Mouse (Mus musculus) brown adipose tissue, adult 24 weeks (tissue): Measurements from ENCODE around the gene Gemin2. TPM values are rescaled to one million over a fixed set of nuclear protein-coding genes. Genes with fewer than 3 reads are reported as not detected.
"Not testable (repeated sequence)": the region's sequence is repeated elsewhere in the genome, so short reads cannot be mapped to it uniquely, and the experiment has no call there.

Experiments
- H3K27ac ChIP-seq: fragments of 200-500 bp; replicated peaks from 2 replicates; pipeline ENCODE4 v1.5.1; 2012; ENCODE audit warnings: low read depth, mild to moderate bottlenecking, low read length
- H3K4me1 ChIP-seq: fragments of 200-500 bp; 2 replicates; pipeline ENCODE4 v1.6.1; 2012; ENCODE audit warnings: low read length, mixed read lengths; ENCODE audit not compliant: control insufficient read depth, insufficient read depth, insufficient read length
- H3K4me3 ChIP-seq: fragments of 200-500 bp; 2 replicates; pipeline ENCODE4 v1.5.1; 2012; ENCODE audit warnings: low read depth, mild to moderate bottlenecking, low read length, moderate library complexity; ENCODE audit not compliant: insufficient read depth
- polyA plus RNA-seq: library from polyadenylated mRNA; stranded (reverse); fragments of >200 nt; gene quantifications from 2 replicates; pipeline ENCODE4 v1.2.4, GENCODE M21; 2012; ENCODE audit not compliant: missing spikeins, insufficient read depth, insufficient read length

Gemin2 gene
- polyA plus RNA-seq, 1 experiment: 5.6 TPM

DNA sequence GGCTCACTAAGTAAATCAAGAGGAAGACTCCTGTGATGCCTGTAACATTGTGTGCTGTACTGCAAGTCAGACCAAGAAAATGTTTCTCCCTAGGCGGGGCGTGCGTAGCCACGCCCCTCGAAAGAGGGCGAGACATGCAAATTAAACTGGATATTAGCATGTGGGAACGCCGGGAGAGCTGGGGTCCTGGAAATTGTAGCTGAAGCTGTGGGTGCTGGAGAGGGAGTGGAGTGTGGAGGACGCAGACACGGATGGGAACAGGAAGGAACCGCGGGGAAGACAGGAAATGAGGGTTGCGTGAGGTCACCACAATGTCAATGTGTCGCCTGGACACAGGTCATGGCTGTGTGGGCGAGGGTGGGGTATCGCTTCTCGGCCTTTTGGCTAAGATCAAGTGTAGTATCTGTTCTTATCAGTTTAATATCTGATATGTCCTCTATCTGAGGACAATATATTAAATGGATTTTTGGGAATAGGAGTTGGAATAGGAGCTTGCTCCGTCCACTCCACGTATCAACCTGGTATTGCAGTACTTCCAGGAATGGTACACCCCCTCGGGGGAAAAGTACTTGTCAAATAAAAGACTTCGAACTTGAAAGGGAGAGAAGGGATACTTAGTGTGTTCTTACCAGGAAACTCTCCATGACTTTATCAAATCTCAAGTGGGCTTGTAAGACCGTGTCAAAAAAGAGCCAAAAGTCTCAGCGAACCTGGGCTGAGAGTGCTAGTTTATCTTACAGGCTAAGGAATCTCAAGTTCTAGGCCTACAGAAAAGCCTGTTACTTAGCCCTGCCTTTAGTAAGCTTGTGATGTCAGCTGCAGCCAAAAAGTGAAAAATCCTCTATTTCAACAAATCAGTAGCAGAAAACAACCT is 27.0 kb downstream of the Gemin2 start:
- peak overlapping the region; percentile 49 for H3K4me3 ChIP-seq

DNA sequence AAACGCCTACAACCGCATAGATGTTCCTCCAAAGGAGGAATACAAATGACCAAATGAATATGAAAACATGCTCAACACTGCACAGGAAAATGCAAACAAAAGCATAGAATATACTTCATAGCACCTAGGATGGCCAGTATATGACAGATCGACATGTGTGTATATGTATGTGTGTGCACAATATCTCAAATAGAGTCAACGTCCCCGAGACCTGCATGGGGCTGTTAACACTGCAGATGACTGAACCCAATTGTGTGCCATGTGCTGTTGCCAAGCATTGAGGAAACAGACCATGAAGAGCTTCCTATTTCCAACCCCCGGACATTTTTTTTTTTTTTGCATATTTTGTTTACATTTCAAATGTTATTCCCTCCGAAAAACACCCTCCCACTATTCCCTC is 27.7 kb downstream of the Gemin2 start:
- Histone ChIP-seq H3K4me1 (no peaks in the 10 kb centered on the region), H3K27ac (no peak overlapping the region), H3K4me3 (no peak overlapping the region)

More for the DNA sequence above, 27.0 kb downstream of the Gemin2 start:
- peak overlapping the region; percentile 89 for H3K27ac ChIP-seq
- no peaks in the 10 kb centered on the region for H3K4me1 ChIP-seq

DNA sequence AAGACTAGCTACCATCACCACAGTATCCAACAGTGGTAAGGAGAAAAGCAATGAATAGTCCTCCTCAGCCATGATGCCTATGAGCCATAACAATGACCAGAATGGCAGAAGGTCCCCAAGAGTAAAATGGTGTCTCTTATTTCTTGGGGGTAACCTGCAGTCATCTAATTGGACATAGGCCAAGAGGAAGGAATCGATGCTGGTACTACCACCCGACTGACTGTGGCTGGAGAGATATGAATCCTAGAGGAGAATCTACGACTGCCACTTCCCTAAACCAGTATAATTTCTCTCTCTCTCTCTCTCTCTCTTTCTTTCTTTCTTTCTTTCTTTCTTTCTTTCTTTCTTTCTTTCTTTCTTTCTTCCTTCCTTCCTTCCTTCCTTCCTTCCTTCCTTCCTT is 39.3 kb downstream of the Gemin2 start:
- Histone ChIP-seq H3K4me1 (peaks cover 15% of the 10 kb centered on the region), H3K4me3 (no peak overlapping the region)

DNA sequence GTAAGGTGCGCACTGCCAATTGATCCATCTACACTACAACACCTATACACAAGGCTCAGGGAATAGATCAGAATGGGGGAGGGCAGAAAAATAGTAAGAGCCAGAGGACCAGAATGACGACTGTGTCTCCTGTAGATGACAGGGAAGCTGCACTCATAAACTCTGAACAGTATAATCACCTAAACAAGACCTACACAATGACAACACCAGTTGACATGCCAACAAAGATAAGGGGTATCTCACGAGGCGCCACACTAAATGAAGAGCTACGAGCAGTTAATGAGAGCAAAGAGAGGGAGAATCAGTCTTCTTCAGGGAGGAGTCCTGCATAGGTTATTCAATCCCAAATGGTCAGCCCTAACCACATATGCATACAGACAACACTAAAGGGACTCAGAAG is 40.0 kb downstream of the Gemin2 start:
- Histone ChIP-seq H3K27ac (no peak overlapping the region), H3K4me3 (no peak overlapping the region), H3K4me1 (peaks cover 15% of the 10 kb centered on the region)

More for the DNA sequence above, 39.3 kb downstream of the Gemin2 start:
- no peak overlapping the region for H3K27ac ChIP-seq

DNA sequence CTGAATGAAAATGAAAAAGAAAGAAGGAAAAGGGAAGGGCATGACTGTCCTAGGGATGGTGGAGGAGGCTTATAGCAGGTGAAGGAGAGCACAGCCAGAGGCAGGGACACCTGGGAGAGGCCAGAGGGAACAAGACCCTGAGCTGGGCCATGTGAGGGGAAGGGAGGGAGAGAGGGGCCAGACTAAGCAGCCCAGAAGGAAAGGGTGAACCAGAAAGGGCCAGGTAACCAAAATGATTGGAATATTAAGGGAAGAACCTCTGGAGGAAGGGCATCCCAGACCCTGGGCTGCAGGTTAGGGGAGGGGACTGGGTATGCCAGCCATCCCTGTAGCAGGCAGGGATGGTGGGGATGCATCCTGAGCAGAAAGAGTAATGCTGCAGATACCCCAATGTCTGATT is 40.8 kb downstream of the Gemin2 start:
- Histone ChIP-seq H3K27ac (no peak overlapping the region), H3K4me1 (peaks cover 18% of the 10 kb centered on the region), H3K4me3 (no peak overlapping the region)

DNA sequence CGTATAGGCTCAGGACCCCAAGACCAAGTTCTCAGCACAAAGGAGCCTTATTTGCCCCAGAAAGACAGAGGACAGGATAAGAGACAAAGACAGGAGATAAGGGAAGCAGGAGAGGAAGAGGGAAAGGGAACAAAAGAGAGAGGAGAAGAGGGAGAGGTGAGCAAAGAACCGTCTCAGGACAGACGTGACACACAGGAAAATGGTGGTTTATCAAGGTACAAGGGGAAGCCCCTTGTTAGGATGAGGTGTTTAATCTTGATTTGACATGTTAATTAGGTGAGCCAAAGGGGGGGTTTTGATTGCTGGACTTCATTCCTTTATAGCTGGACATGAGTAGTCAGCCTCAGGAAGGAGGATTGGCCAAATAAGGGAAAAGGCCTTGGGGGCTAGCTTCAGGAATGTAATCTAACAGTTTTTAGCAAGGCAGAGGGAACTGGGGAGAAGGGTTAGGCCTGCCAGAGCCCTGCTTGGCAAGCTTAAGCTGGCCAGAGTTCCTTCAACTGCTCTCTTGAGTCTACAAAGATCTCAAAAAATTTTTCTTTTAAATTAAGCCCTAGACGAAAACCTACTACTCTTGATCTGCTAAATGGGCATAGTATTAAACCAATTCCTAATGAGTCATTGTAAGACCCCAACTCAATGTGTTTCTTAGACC is 42.1 kb downstream of the Gemin2 start:
- Histone ChIP-seq H3K4me1 (peaks cover 26% of the 10 kb centered on the region), H3K4me3 (no peak overlapping the region), H3K27ac (peak overlapping the region; percentile 92)

DNA sequence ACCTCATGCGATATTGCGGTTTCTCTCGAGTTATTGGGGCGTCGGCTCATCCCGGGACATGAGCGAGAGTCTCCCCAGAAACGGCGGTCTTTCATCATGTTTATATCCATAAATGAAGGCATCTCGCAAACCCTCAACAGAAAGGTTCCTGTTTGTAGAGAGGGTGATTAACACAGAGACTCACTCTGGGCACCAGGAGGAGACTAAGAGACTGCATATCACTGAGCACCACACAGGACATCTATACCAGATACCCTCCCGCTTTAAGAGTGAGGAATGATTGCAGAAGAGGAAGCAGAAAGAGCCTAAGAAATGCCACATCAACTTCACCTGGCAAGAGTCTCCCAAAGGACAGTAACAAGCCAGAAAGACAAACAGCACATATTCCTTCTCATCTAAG is 43.0 kb downstream of the Gemin2 start:
- no peak overlapping the region for H3K4me3 ChIP-seq
- H3K27ac ChIP-seq: 0 out of 2 replicates have a peak overlapping the region, but pooled peaks have one; percentile 36
- H3K4me1 ChIP-seq: peaks cover 26% of the 10 kb centered on the region

DNA sequence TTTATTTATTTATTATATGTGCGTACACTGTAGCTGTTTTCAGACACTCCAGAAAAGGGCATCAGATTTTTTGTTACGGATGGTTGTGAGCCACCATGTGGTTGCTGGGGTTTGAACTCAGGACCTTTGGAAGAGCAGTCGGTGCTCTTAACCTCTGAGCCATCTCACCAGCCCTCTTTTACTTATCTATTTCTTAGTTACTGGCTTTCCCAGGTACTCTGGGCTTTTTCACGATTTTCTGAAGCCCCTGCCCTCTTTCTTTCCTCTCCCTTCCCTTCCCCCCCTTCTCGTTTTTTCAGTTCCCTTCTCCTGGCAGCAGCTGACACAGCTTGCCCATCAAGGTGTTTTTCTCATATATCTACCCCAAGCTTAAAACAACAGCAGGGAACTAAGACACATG is 45.0 kb downstream of the Gemin2 start:
- H3K4me3 ChIP-seq, H3K27ac ChIP-seq: not testable (repeated sequence)
- peaks cover 26% of the 10 kb centered on the region for H3K4me1 ChIP-seq

DNA sequence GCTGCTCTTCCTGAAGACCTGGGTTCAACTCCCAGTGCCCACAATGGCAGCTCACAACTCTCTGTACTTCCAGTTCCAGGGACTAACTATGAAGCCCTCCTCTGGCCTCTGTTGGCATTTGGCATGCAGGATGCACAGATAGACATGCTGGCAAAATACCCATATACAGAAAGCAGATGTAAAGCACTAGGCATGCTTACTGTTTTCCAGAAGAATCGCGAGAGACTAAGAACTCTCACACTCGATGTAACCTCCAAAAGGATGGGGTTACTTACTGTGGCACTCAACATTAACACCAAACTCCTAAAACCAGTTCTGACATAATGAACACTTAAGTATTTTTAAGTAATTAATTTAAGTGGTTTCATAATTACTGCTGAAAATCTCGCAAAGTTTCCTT is 47.1 kb downstream of the Gemin2 start:
- peak overlapping the region; percentile 96 for H3K27ac ChIP-seq
- H3K4me3 ChIP-seq: peak overlapping the region; percentile 98
- peaks cover 18% of the 10 kb centered on the region for H3K4me1 ChIP-seq

DNA sequence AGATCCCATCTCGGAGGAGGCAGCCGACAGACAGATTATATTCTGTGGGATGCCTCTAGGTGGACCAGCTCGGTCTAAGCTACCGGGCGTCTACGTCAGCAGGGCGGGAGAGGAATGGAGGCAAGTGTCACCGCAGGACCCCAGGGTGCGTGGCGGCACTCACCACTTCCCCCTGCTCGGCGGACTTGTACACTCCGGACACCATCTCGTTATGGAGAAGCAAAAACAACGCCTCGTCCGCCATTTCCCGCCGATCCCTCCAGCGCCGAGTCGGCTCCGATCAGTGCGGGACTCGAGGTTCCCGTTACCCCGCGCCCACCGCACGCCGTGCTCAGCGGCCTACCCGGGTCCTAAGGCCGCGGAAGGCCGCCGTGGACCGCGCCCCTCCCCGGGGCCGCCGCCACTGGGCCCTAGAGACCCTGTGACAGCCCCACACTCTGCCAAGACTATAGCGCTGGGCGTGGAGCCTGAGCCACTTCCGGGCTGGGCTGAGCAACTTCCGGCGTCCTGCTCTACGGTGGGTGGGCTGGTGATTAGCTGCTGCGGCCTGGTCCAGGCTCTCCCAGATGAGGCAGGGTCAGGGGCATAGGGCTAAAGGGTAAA is 47.9 kb downstream of the Gemin2 start, which contains the start of gene Trappc6b:
Gene Trappc6b (minus strand): TSS at position 480 of the 603 bp plus-strand sequence.
- peak within 1 kb of the TSS; percentile 96 for H3K27ac ChIP-seq
- H3K4me1 ChIP-seq: peaks cover 18% of the 10 kb centered on the region
- H3K4me3 ChIP-seq: peak within 1 kb of the TSS; percentile 98

DNA sequence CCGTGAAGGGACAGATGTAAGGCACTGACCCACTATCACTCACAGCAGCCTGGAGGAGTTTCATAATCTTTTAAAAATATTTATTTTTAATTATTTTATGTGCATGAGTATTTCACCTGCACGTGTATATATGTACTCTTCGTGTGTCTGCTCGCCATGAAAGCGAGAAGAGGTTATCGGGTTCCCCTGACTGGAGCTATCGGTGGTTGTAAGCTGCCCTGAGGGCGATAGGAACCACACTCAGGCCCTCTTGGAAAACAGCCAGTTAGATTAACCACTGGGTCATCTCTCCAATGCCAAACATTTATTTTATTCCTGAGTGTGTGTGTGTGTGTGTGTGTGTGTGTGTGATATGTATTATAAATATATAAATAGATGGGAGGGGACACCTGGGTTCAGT is 51.6 kb downstream of the Gemin2 start:
- H3K4me3 ChIP-seq: no peak overlapping the region
- H3K27ac ChIP-seq: no peak overlapping the region
- H3K4me1 ChIP-seq: peaks cover 4% of the 10 kb centered on the region

DNA sequence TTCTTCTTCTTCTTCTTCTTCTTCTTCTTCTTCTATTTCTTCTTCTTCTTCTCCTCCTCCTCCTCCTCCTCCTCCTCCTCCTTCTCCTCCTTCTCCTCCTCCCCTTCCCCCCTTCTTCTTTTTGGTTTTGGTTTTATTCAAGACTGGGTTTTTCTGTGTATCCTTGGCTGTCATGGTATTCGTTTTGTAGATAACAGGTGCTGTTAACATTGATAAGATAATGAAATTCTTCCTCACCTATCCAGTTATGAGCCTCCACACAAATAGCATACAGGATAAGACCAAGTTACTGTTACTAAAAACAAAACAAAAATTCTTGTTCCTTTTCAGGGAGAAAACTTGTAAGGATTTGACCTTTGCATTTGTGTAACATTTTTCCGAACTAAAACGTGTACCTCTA is 52.6 kb downstream of the Gemin2 start:
- Histone ChIP-seq H3K27ac (peak overlapping the region; percentile 61; the same call in 1 of the 2 replicates), H3K4me1 (no peaks in the 10 kb centered on the region), H3K4me3 (peak overlapping the region; percentile 73)

DNA sequence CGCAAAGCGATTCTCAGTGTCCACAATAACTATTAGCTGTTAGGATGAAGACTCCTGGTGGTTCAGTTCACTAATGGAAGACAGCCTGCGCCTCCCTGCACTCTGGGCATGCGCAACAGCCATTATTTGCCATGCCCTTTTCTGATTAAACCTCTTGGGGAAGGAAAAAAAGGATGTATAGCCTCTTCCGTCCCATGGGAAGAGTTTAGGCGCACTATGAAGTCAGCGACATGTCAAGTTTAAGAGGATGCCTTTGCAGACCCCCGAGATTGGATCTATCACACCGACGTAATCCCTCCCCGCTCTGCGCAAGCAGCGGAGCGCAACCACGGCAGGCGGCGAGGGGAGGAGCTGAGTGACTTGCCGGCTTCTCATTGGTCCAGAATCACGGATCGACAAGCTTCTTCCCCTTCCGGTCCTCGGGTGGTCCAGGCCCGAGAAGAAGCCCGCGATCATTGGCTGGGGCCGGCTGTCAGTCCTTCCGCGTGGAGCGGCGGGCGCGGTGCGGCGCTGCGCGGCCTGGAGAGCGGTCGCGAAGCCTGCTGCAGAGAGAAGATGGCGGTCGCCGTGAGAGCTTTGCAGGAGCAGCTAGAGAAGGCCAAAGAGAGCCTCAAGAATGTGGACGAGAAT is 53.4 kb downstream of the Gemin2 start, which contains the start of gene Pnn:
Gene Pnn (plus strand): TSS at position 437 of the 630 bp plus-strand sequence.
- Histone ChIP-seq H3K4me3 (peak within 1 kb of the TSS; percentile 94), H3K4me1 (no peaks in the 10 kb centered on the region), H3K27ac (peak within 1 kb of the TSS; percentile 80)

DNA sequence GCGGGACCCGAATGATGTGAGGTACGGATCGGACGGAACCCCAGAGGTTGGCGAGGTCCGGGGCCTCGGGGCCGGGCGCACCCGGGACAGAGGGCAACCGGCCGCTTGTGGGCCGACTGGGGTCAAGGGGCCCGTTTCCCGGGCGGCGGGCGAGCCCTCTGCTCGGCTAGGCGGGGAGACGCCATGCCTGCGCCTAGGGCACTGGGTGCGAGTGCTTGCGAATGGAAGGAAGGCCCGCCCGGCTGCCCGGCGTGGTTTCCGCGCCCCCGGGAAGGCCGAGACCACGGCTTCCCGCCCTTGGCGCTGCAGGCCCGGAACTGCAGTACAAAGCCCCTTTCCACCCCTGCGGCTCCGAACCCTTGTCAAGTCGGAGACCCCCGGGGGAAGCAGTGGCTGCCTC is 53.9 kb downstream of the Gemin2 start:
- Histone ChIP-seq H3K27ac (peak overlapping the region; percentile 74), H3K4me1 (no peaks in the 10 kb centered on the region), H3K4me3 (peak overlapping the region; percentile 94)

DNA sequence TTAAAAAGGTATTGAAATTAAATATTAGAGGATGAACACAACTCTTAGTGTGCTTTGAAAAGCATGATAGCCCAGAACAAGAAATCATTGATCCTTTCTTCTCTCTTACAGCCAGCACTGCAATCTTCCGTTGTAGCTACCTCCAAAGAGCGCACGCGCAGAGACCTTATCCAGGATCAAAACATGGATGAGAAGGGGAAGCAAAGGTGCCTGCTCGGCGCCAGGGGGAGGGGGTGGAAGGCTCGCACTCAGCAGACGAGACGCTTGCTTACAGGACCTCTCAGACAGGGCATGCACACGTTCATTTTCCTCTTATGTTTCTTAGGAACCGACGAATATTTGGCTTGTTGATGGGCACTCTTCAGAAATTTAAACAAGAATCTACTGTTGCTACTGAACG is 55.6 kb downstream of the Gemin2 start:
- Histone ChIP-seq H3K27ac (no peak overlapping the region), H3K4me1 (no peaks in the 10 kb centered on the region), H3K4me3 (no peak overlapping the region)
